Mouse (Mus musculus) lung, postnatal 0 days (tissue): ENCODE results near the gene Dnaaf1.

Experiments
- CTCF ChIP-seq: IDR thresholded peaks from 2 replicates; pipeline ENCODE4 v1.5.1; 2016; ENCODE audit warnings: antibody characterized with exemption, mild to moderate bottlenecking
- EP300 ChIP-seq: IDR thresholded peaks from 2 replicates; pipeline ENCODE4 v1.6.1; 2016; ENCODE audit warnings: antibody characterized with exemption, mild to moderate bottlenecking, control low read depth

DNA sequence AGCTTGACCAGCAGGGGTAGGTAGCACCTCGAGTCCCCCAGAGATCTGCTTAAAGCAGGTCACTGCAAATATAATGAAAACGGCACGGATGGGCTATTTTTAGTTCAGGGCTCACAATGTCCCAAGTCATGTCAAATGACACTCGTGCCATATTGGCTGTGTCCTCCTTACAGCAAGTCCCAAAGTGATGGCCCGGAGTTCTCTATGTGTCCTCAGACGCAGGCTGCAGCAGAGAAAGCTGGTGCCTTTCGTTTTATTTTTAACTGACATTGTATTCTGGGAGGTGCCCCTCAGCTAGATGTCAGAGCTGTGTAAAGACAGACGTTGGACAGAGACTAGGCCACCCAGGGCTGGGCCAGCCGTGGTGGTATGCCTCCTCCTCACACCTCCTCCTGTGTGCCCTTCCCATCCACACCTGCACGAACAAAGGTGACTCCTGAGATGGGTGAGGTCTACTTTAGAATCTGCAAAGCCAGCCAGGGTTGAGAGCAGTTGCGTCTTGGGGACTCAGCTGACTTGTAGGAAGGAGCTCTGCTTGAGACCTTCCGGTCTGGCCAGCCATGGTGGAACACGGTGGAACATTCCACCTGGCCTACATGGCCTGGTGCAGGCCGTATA, 45.9 kb downstream of the Dnaaf1 start:
- TF ChIP-seq CTCF: no peak
- TF ChIP-seq EP300: no peak
